Mouse (Mus musculus): ENCODE results near the gene Mogs. TPM values are rescaled to one million over a fixed set of nuclear protein-coding genes. Genes with fewer than 3 reads are reported as not detected.

Mogs gene
- polyA plus RNA-seq, 1 experiment from 2014 or later = 22.1 TPM

DNA sequence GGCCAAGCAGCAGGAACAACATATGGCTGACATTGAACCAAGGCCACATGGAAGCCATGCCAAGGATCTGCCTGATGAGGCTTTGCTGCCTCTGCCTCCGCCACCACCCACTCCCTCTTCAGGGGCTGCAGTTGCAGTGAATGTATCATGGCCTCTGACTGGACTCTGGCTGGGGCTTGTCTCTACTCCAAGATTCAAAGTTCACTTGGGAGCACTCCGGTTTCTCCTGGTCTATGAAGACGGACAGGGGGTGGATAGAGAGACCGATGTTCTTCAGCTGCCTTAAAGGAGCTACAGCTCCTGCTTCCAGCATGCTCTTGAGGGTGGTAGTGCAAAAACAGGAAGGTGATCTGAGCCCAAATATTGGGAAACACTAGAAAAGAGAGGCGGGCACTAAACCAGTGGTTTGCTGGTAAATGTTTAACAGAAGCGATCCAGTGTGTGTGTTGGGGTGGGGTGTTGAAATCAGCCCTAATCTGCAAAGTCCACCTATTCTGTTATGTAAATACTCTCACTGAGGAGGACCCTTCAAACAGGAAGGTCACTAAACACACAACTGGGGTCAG lies 16.3 kb downstream of the Mogs start:
- no peak overlapping the region for H3K4me3 ChIP-seq (ENCODE audit: low read depth, low read length)
- 78% methylated on average over 6 of the region's 6 CpGs for WGBS
- no peak overlapping the region for H3K9ac ChIP-seq (replicated peaks; ENCODE audit: low read length)
- DNase-seq (ENCODE audit: low spot score) = no peak
- no peaks in the 10 kb centered on the region; the same call in none of the 2 replicates for H3K4me1 ChIP-seq (ENCODE audit: control insufficient read depth, insufficient read depth, low read length)
- no peaks in the 10 kb centered on the region for H3K9me3 ChIP-seq (replicated peaks; ENCODE audit: control insufficient read depth, low read length)
- no peaks in the 10 kb centered on the region for H3K27me3 ChIP-seq (ENCODE audit: control insufficient read depth, insufficient read depth, low read length)
- H3K36me3 ChIP-seq (replicated peaks; ENCODE audit: control insufficient read depth, insufficient read depth, low read depth, low read length) = no peaks in the 10 kb centered on the region
- no peak for ATAC-seq (replicated peaks; ENCODE audit: insufficient number of reproducible peaks, low FRiP score, low TSS enrichment, low read depth)
- H3K4me2 ChIP-seq (ENCODE audit: low read depth, low read length) = no peak overlapping the region
- no peak overlapping the region for H3K27ac ChIP-seq (replicated peaks; ENCODE audit: low read depth, low read length)

DNA sequence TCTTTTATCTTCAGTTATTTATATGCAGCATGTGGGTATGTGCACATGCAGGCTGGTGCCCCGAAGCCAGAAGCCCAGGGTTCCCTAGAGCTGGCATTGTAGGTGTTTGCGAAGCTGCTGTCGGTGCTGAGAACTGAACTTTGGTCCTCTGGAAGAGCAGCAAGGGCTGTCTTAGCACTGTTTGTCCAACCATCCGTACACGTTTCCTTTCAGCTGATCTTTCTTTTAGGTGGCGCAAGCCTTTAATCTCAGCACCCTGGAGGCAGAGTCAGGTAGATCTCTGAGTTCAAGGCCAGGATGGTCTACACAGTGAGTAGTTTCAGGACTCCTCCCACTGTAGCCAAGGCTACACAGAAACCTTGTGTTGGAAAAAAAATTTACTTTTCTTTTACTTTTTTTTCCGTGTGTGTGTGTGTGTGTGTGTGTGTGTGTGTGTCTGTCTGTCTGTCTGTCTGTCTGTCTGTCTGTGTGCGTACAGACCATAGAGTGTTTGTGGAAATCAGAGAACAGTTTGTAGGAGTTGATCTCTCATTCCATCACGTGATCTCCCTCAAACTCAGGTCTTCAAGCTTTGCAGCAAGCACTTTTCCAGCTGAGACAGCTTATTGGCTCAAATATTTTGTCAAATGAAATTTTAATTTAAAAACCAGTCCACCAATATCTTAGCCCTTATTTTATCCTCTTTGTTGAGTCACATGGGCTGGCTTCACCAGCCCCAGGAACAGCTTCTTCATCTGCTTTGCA lies 17.1 kb downstream of the Mogs start:
- WGBS = 88% methylated on average over 9 of the region's 9 CpGs
- H3K9me3 ChIP-seq (replicated peaks; ENCODE audit: control insufficient read depth, low read length) = no peaks in the 10 kb centered on the region

DNA sequence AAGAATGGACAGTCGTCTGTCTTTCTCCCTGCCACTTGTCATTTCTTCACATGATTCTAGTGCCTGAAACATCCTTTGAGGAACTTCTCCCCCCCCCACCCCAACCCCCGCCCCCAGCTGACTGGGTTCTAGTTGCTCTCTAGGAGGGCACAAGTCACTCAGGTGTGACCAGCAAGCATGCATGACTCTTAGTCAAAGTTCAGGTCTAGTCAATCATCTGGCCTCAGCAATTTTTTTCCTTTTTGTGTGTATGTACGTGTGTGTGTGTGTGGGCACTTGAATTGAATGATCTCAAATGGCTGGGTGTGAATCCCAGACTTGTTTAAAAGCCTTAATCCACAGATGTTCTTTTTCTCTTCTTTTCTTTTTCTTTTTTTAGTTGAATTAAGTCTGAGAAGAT lies 18.9 kb downstream of the Mogs start:
- WGBS = 80% methylated on average over 3 of the region's 3 CpGs
- no peaks in the 10 kb centered on the region for H3K9me3 ChIP-seq (replicated peaks; ENCODE audit: control insufficient read depth, low read length)
- H3K4me3 ChIP-seq (ENCODE audit: low read depth, low read length) = no peak overlapping the region
- peaks cover 2% of the 10 kb centered on the region for H3K4me1 ChIP-seq (ENCODE audit: control insufficient read depth, insufficient read depth, low read length)
- H3K4me2 ChIP-seq (ENCODE audit: low read depth, low read length) = no peak overlapping the region
- no peak for ATAC-seq (replicated peaks; ENCODE audit: insufficient number of reproducible peaks, low FRiP score, low TSS enrichment, low read depth)
- H3K27me3 ChIP-seq (ENCODE audit: control insufficient read depth, insufficient read depth, low read length) = no peaks in the 10 kb centered on the region
- H3K36me3 ChIP-seq (replicated peaks; ENCODE audit: control insufficient read depth, insufficient read depth, low read depth, low read length) = no peaks in the 10 kb centered on the region
- H3K27ac ChIP-seq (replicated peaks; ENCODE audit: low read depth, low read length) = no peak overlapping the region
- DNase-seq (ENCODE audit: low spot score) = no peak
- no peak overlapping the region for H3K9ac ChIP-seq (replicated peaks; ENCODE audit: low read length)

More for the DNA sequence above, 17.1 kb downstream of the Mogs start:
- no peak for DNase-seq (ENCODE audit: low spot score)
- no peaks in the 10 kb centered on the region for H3K27me3 ChIP-seq (ENCODE audit: control insufficient read depth, insufficient read depth, low read length)
- no peaks in the 10 kb centered on the region; the same call in none of the 2 replicates for H3K4me1 ChIP-seq (ENCODE audit: control insufficient read depth, insufficient read depth, low read length)
- H3K36me3 ChIP-seq (replicated peaks; ENCODE audit: control insufficient read depth, insufficient read depth, low read depth, low read length) = no peaks in the 10 kb centered on the region
- no peak overlapping the region for H3K4me2 ChIP-seq (ENCODE audit: low read depth, low read length)
- H3K27ac ChIP-seq (replicated peaks; ENCODE audit: low read depth, low read length) = no peak overlapping the region
- ATAC-seq (replicated peaks; ENCODE audit: insufficient number of reproducible peaks, low FRiP score, low TSS enrichment, low read depth) = no peak
- no peak overlapping the region for H3K4me3 ChIP-seq (ENCODE audit: low read depth, low read length)
- H3K9ac ChIP-seq (replicated peaks; ENCODE audit: low read length) = no peak overlapping the region

DNA sequence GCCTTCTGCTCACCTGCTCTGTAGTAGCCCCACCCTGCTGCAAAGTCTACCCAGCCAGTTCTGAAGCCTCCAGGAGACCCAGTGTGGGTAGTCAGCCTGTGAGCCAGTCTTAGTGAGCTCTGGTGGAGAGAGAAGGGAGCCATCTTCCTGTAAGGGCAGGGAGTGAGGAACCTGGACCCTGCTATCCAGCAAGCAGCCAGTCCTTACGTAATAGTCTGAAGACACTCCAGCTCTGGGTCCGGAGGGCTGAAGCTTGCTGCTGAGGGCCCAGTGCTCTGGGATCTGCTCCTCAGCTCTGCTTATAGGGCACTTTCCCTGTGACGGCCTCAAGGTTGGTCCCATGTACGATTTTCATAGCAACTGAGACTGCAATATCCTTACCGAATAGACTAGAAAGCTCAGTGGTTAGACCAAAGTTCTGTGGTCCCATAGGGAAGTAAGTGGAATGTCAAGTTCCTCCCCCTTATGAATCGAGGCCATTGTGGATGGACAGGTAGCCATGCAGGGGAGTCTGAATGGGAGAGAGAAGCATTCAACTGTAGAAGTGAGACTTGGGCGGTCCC lies 19.7 kb downstream of the Mogs start, which contains the start of gene Rtkn:
Gene Rtkn (plus strand): TSS at position 513 of the 563 bp plus-strand sequence.
- Histone ChIP-seq H3K27ac (replicated peaks; ENCODE audit: low read depth, low read length) (peak within 1 kb of the TSS; percentile 99), H3K9ac (replicated peaks; ENCODE audit: low read length) (peak within 1 kb of the TSS; percentile 76), H3K27me3 (ENCODE audit: control insufficient read depth, insufficient read depth, low read length) (no peaks in the 10 kb centered on the region), H3K4me1 (ENCODE audit: control insufficient read depth, insufficient read depth, low read length) (peaks cover 2% of the 10 kb centered on the region), H3K9me3 (replicated peaks; ENCODE audit: control insufficient read depth, low read length) (no peaks in the 10 kb centered on the region), H3K4me2 (ENCODE audit: low read depth, low read length) (peak within 1 kb of the TSS; percentile 88), H3K36me3 (replicated peaks; ENCODE audit: control insufficient read depth, insufficient read depth, low read depth, low read length) (no peaks in the 10 kb centered on the region), H3K4me3 (ENCODE audit: low read depth, low read length) (peak within 1 kb of the TSS; percentile 50)
- no peak for DNase-seq (ENCODE audit: low spot score)
- no peak for ATAC-seq (replicated peaks; ENCODE audit: insufficient number of reproducible peaks, low FRiP score, low TSS enrichment, low read depth)
- 59% methylated on average over 7 of the region's 7 CpGs for WGBS

DNA sequence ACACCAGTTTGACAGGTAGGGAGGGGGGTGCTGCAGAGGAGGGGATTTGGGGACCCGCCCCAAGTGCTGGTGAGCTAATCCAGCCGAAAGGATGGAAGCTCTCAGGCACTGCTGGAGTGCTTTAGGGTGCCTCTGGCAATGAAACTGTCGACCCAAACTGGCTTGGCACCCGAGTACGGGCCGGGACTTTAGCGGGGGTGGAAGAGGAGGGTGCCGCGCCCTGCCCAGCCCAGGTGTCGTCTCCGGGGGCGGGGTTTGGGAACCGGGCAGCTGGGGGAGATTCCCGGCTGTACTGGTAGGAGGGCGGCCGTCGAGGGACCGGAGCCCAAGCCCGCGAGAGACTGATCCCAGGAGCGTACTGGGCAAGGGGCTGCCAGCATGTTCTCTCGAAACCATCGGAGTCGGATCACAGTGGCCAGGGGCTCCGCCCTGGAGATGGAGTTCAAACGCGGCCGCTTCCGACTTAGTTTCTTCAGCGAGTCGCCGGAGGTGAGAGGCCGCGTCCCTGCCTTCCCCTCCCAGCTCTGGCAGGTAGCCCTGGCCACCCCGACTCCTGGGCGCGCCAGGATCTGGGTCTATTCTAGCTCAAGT lies 20.4 kb downstream of the Mogs start:
- H3K9ac ChIP-seq (replicated peaks; ENCODE audit: low read length) = peak overlapping the region; percentile 76
- H3K4me1 ChIP-seq (ENCODE audit: control insufficient read depth, insufficient read depth, low read length) = peaks cover 2% of the 10 kb centered on the region
- 3% methylated on average over 37 of the region's 37 CpGs for WGBS
- peak overlapping the region; percentile 56; the same call in 1 of the 2 replicates for H3K27ac ChIP-seq (replicated peaks; ENCODE audit: low read depth, low read length)
- no peaks in the 10 kb centered on the region for H3K36me3 ChIP-seq (replicated peaks; ENCODE audit: control insufficient read depth, insufficient read depth, low read depth, low read length)
- no peaks in the 10 kb centered on the region for H3K9me3 ChIP-seq (replicated peaks; ENCODE audit: control insufficient read depth, low read length)
- ATAC-seq (replicated peaks; ENCODE audit: insufficient number of reproducible peaks, low FRiP score, low TSS enrichment, low read depth) = no peak
- peak overlapping the region; percentile 50 for H3K4me3 ChIP-seq (ENCODE audit: low read depth, low read length)
- H3K4me2 ChIP-seq (ENCODE audit: low read depth, low read length) = peak overlapping the region; percentile 88
- H3K27me3 ChIP-seq (ENCODE audit: control insufficient read depth, insufficient read depth, low read length) = no peaks in the 10 kb centered on the region
- no peak for DNase-seq (ENCODE audit: low spot score)

DNA sequence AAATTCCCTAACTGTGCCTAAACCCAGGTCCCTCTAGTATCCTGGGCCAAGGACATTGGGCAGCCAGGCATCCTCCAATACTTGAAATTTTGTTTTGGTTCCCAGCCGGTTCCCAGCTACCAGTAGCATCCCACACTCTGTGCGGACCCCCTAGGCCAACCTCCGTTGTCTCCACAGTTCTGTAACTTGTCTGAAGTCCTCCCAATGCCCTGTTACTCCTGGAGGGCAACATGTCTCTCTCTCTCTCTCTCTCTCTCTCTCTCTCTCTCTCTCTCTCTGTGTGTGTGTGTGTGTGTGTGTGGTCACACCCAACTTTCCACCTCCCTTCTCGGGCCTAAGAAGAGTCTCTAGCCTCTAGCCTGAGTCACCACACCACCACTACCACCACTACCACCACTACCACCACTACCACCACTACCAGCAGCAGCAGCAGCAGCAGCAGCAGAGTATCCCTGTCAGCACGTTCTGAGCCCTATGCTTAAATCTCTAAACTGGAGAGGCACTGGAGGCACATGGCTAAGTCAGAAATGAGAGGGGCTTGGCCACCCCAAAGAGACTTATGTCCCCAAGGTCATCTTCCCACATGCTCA lies 21.1 kb downstream of the Mogs start:
- 0 out of 2 replicates have a peak, but pooled peaks have one; percentile 0 for ATAC-seq (replicated peaks; ENCODE audit: insufficient number of reproducible peaks, low FRiP score, low TSS enrichment, low read depth)
- peak overlapping the region; percentile 88 for H3K4me2 ChIP-seq (ENCODE audit: low read depth, low read length)
- WGBS = 4% methylated on average over 5 of the region's 5 CpGs
- H3K36me3 ChIP-seq (replicated peaks; ENCODE audit: control insufficient read depth, insufficient read depth, low read depth, low read length) = no peaks in the 10 kb centered on the region
- peak overlapping the region; percentile 50 for H3K4me3 ChIP-seq (ENCODE audit: low read depth, low read length)
- peak overlapping the region; percentile 99 for H3K27ac ChIP-seq (replicated peaks; ENCODE audit: low read depth, low read length)
- DNase-seq (ENCODE audit: low spot score) = no peak
- H3K4me1 ChIP-seq (ENCODE audit: control insufficient read depth, insufficient read depth, low read length) = peaks cover 2% of the 10 kb centered on the region
- no peaks in the 10 kb centered on the region for H3K27me3 ChIP-seq (ENCODE audit: control insufficient read depth, insufficient read depth, low read length)
- H3K9me3 ChIP-seq (replicated peaks; ENCODE audit: control insufficient read depth, low read length) = no peaks in the 10 kb centered on the region
- peak overlapping the region; percentile 76 for H3K9ac ChIP-seq (replicated peaks; ENCODE audit: low read length)

DNA sequence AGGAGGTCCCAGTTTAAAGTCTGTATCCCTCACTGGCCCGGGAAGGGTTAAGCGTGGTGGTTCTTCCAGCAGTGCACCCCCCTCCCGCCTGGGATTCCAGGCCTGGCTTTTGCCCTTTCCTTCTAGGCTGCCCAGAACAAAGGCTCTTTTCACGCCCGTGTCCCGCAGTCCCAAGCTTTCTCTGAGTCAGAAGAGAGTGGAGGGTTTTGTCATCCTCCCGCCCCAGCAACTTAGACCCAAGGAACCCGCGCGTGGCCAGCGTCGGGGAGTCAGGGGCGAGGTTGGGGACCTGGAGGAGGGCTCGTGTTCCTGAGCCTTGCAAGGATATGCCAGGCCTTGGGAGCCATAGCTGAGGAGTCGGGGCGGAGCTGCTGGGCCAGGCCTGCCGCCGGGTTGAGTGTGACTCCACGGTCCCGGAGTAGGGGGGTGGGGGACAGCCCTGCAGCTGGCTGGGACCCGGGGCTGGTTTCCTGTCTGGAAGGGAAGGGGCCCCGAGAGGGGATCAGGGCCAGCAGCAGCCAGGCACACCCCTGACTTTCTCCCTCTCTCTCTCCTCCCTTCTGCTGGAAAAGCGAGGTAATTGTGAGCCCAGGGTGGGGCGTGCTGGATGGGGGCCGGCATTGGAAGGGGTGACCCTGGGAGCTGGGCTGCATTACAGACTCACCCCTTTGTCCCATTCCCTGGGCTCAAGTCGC lies 21.7 kb downstream of the Mogs start:
- no peaks in the 10 kb centered on the region for H3K27me3 ChIP-seq (ENCODE audit: control insufficient read depth, insufficient read depth, low read length)
- peak overlapping the region; percentile 88 for H3K4me2 ChIP-seq (ENCODE audit: low read depth, low read length)
- peak overlapping the region; percentile 50 for H3K4me3 ChIP-seq (ENCODE audit: low read depth, low read length)
- under 1% methylated on average over 26 of the region's 26 CpGs for WGBS
- peaks cover 5% of the 10 kb centered on the region for H3K4me1 ChIP-seq (ENCODE audit: control insufficient read depth, insufficient read depth, low read length)
- peak overlapping the region; percentile 99 for H3K27ac ChIP-seq (replicated peaks; ENCODE audit: low read depth, low read length)
- ATAC-seq (replicated peaks; ENCODE audit: insufficient number of reproducible peaks, low FRiP score, low TSS enrichment, low read depth) = peak; percentile 79
- peak; percentile 87 for DNase-seq (ENCODE audit: low spot score)
- H3K9ac ChIP-seq (replicated peaks; ENCODE audit: low read length) = peak overlapping the region; percentile 76
- no peaks in the 10 kb centered on the region for H3K9me3 ChIP-seq (replicated peaks; ENCODE audit: control insufficient read depth, low read length)
- no peaks in the 10 kb centered on the region for H3K36me3 ChIP-seq (replicated peaks; ENCODE audit: control insufficient read depth, insufficient read depth, low read depth, low read length)

Measured in embryonic facial prominence, embryonic 11.5 days (tissue).